Mouse (Mus musculus) Muller cell, postnatal 12 days (primary cell): ENCODE measurements around the gene Cd38.

Experiments used
- DNase-seq: peaks from one replicate; pipeline ENCODE4 v3.0.0-alpha.2; 2015; ENCODE audit errors: inconsistent ontology term

The Cd38 gene

GRCm38 (mm10) chr5:43868253-43868652 is at the start of gene Cd38:
Gene Cd38, plus strand, starts transcription at chr5:43868553.
- DNase-seq: no peak

GRCm38 (mm10) chr5:43818695-43819094 is 49.7 kb upstream of the Cd38 start, which contains the start of gene Bst1:
Gene Bst1, plus strand, starts transcription at chr5:43818885.
- no peak for DNase-seq

GRCm38 (mm10) chr5:43820785-43821184 is 47.6 kb upstream of the Cd38 start:
- DNase-seq: no peak

GRCm38 (mm10) chr5:43821538-43821937 is 46.8 kb upstream of the Cd38 start, which contains the start of gene Fbxl5:
Gene Fbxl5, minus strand, starts transcription at chr5:43821638.
- DNase-seq: no peak

- no peak for DNase-seq
Observed at GRCm38 (mm10) chr5:43822199-43822598, 46.2 kb upstream of the Cd38 start.

GRCm38 (mm10) chr5:43822824-43823223 is 45.5 kb upstream of the Cd38 start:
- no peak for DNase-seq

GRCm38 (mm10) chr5:43824580-43824979 is 43.8 kb upstream of the Cd38 start:
- no peak for DNase-seq

- no peak for DNase-seq
Observed at GRCm38 (mm10) chr5:43826883-43827282, 41.5 kb upstream of the Cd38 start.

GRCm38 (mm10) chr5:43827366-43827765 is 41.0 kb upstream of the Cd38 start:
- no peak for DNase-seq

GRCm38 (mm10) chr5:43836590-43836989 is 31.8 kb upstream of the Cd38 start:
- no peak for DNase-seq

- DNase-seq: no peak
Observed at GRCm38 (mm10) chr5:43837372-43837771, 31.0 kb upstream of the Cd38 start.

GRCm38 (mm10) chr5:43841144-43842010 is 27.0 kb upstream of the Cd38 start:
- peak; percentile 68 for DNase-seq

- no peak for DNase-seq
Observed at GRCm38 (mm10) chr5:43842011-43842285, 26.4 kb upstream of the Cd38 start.

- DNase-seq: peak; percentile 64
Observed at GRCm38 (mm10) chr5:43842576-43843155, 25.7 kb upstream of the Cd38 start.

- DNase-seq: no peak
Observed at GRCm38 (mm10) chr5:43845083-43845482, 23.3 kb upstream of the Cd38 start.

GRCm38 (mm10) chr5:43845646-43846045 is 22.7 kb upstream of the Cd38 start:
- no peak for DNase-seq

GRCm38 (mm10) chr5:43846227-43846626 is 22.1 kb upstream of the Cd38 start:
- no peak for DNase-seq

GRCm38 (mm10) chr5:43847555-43847954 is 20.8 kb upstream of the Cd38 start:
- no peak for DNase-seq

- no peak for DNase-seq
Observed at GRCm38 (mm10) chr5:43848275-43848674, 20.1 kb upstream of the Cd38 start.

- no peak for DNase-seq
Observed at GRCm38 (mm10) chr5:43853096-43853867, 15.1 kb upstream of the Cd38 start.

GRCm38 (mm10) chr5:43853868-43854488 is 14.4 kb upstream of the Cd38 start:
- no peak for DNase-seq

GRCm38 (mm10) chr5:43855769-43856168 is 12.6 kb upstream of the Cd38 start:
- DNase-seq: no peak
